Mouse (Mus musculus) small intestine, adult 2 months (tissue): Measurements from ENCODE around the gene Pglyrp4.

Source experiments
- CTCF ChIP-seq: fragments of 200-500 bp; IDR thresholded peaks from 2 replicates; pipeline ENCODE4 v1.5.1; 2012; ENCODE audit warnings: low read depth, mild to moderate bottlenecking, control low read depth, inconsistent platforms, low read length, moderate library complexity, mixed read lengths; ENCODE audit not compliant: insufficient replicate concordance, insufficient read length; ENCODE audit errors: extremely low read depth
- POLR2A ChIP-seq: fragments of 200-500 bp; IDR thresholded peaks from 2 replicates; pipeline ENCODE4 v1.6.1; 2012; ENCODE audit warnings: low read depth, mild to moderate bottlenecking, control low read depth, inconsistent platforms, low read length, moderate library complexity

DNA sequence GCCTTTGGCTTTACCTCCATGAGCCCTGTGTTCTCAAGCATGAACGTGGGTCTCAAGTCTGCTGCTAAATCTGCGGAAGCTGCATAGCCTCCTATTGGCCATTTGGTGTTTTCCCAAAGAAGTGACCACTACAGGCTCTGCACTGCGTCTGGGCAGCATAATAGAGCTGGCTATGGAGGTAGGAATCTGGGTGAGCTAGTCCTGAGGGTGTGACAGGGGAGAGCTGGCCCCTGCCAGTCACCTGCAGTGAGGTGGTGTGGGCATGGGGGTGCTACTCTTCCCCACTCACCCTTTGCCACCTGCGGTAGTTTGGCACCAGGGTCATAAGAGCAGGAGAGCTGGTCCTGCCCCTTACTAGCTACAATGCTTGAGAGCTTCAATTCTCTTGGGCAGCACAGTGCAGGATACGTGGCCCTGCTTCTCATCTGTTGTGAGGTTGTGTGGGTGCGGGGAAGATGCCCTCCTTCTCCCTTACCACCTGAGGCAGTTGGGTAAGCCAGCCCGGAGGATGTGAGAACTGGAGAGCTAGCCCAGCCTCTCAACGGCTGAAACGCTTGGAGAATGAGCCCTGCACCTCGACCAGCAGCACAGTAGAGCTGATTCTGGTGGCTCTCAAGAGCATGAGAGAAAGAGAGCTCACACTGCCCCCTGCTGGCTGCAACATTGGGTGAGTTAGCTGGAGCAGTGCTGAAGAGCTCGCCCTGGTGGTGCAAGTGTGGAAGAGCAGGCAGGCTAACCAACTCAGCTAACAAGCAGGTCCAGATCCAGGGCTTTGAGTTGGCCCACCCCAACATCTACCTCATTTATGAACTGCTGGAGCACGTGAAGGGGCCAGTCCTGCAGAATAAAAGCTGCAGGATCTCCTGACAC is 16.9 kb upstream of the Pglyrp4 start:
- peak; percentile 99 for TF ChIP-seq CTCF
- no peak for TF ChIP-seq POLR2A
